Mouse (Mus musculus): ENCODE measurements around the gene Gm45717. TPM values are rescaled to one million over a fixed set of nuclear protein-coding genes. Genes with fewer than 3 reads are reported as not detected.

Gm45717 gene
- polyA plus RNA-seq (2012; rRNA removed) (not detected in 2 replicates), polyA plus RNA-seq (2014; fragmentation: Nextera tagmentation; extraction: Ambion mirVana) (not detected in 2 replicates)

DNA sequence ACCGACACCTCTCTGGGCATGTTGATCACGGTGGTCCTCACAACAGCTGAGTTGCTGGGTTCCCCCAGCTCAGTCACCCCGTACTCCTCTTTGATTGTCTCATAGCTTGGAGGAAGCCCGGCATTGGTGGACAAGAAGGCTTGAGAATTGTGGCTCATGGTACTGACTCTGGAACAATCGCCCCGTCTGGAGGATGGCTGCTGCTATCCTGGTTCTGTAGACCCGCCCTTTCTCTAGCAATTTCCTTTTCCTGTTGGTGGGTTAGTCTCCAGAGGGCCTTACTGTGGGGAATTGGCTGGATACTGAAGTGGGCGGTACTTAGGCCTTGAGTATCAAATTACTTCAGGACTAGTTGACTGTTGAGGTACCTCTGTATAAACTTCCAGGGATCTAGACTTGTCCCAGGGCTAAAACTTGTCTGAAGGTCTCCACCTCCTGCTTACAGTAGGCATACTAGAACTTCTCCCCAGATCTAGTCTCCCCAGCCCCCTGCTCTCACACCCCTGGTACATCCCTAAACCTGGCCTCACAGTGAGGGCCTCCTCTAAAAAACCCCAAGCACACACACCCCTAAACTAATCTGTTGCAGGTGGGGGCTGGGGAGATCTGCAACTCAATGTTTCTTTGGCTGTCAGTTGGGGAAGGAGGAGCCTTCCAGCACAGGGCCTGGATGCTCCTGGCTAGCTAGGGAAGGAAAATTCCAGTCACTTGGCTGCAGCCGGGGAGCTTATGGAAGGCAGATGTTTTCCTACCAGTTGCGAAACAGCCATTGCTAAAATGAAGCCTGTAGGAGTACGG lies at the start of gene Gm45717, which contains the start of gene Ifitm2:
Gene Gm45717 (minus strand): TSS at position 180 of the 798 bp plus-strand sequence.
Gene Ifitm2 (minus strand): TSS at position 230 of the 798 bp plus-strand sequence.
- DNase-seq (ENCODE audit: low spot score), result peak; percentile 97
- peak within 1 kb of the TSS; percentile 97 for H3K27ac ChIP-seq (replicated peaks; ENCODE audit: low read depth, low read length)
- peak within 1 kb of the TSS; percentile 67 for H3K4me3 ChIP-seq (replicated peaks; ENCODE audit: low read length)
- 2% methylated on average over 11 of the region's 11 CpGs for WGBS
- peak; percentile 46; the same call in 1 of the 2 replicates for TF ChIP-seq POLR2A (IDR thresholded peaks at IDR 0.05; ENCODE audit: borderline replicate concordance, extremely low read depth, insufficient read depth, insufficient read length)
- H3K4me2 ChIP-seq (replicated peaks; ENCODE audit: low read depth, low read length, severe bottlenecking), result peak within 1 kb of the TSS; percentile 86
- H3K36me3 ChIP-seq (ENCODE audit: control insufficient read depth, insufficient read depth, low read length), result peaks cover 12% of the 10 kb centered on the region; the same call in 1 of the 2 replicates
- peak; percentile 90 for ATAC-seq (ENCODE audit: low FRiP score, low read depth)
- no peaks in the 10 kb centered on the region for H3K27me3 ChIP-seq (ENCODE audit: control insufficient read depth, insufficient read depth, low read length)
- no peaks in the 10 kb centered on the region for H3K9me3 ChIP-seq (ENCODE audit: control insufficient read depth, low read length)
- H3K9ac ChIP-seq (ENCODE audit: low read depth, low read length, severe bottlenecking), result peak within 1 kb of the TSS; percentile 72
- H3K4me1 ChIP-seq (ENCODE audit: control insufficient read depth, insufficient read depth, low read length), result peaks cover 50% of the 10 kb centered on the region

DNA sequence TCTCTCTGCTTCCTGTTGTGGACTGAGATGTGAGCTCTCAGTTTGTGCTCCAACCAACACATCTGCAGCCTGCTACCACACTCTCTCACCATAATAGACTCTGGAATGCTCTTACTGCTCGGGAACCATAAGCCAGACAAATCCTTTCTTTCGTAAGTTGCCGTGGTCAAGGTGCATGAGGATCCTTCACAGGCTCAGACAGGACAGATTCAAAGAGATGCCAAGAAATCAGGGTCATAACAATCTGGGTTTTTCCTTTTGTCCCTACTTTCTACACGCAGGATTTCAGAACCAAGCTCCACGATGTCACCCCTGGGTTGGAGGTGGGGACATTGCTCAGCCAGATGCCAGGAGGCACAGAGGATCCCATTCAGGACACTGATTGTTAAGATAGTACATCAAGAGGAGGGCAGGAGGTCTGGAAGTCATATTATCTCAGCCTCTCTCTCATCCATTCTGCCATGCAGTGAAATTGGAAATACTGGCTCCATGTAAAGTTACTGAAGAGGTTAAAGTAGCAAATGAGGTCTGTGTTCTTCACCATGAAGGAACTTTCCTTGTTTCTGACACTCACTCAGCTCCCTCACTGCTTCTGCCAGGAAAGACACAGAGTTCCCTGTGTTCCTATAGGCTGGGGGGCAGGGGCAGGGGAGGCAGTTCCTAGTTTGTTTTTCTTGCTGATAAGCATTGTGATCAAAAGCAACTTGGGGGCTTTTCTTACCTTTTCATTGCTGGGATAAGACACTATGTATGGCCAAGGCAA lies 47.7 kb upstream of the Gm45717 start:
- Histone ChIP-seq H3K36me3 (ENCODE audit: control insufficient read depth, insufficient read depth, low read length) (no peaks in the 10 kb centered on the region), H3K9me3 (ENCODE audit: control insufficient read depth, low read length) (no peaks in the 10 kb centered on the region), H3K9ac (ENCODE audit: low read depth, low read length, severe bottlenecking) (no peak overlapping the region), H3K4me2 (replicated peaks; ENCODE audit: low read depth, low read length, severe bottlenecking) (no peak overlapping the region), H3K27ac (replicated peaks; ENCODE audit: low read depth, low read length) (no peak overlapping the region), H3K27me3 (ENCODE audit: control insufficient read depth, insufficient read depth, low read length) (no peaks in the 10 kb centered on the region), H3K4me1 (ENCODE audit: control insufficient read depth, insufficient read depth, low read length) (peaks cover under 1% of the 10 kb centered on the region; the same call in 1 of the 2 replicates), H3K4me3 (replicated peaks; ENCODE audit: low read length) (no peak overlapping the region)
- ATAC-seq (ENCODE audit: low FRiP score, low read depth) (no peak), DNase-seq (ENCODE audit: low spot score) (no peak)
- no peak for TF ChIP-seq POLR2A (IDR thresholded peaks at IDR 0.05; ENCODE audit: borderline replicate concordance, extremely low read depth, insufficient read depth, insufficient read length)
- 82% methylated on average over 5 of the region's 5 CpGs for WGBS

- Histone ChIP-seq H3K36me3 (ENCODE audit: control insufficient read depth, insufficient read depth, low read length) (no peaks in the 10 kb centered on the region), H3K9ac (ENCODE audit: low read depth, low read length, severe bottlenecking) (no peak overlapping the region), H3K27me3 (ENCODE audit: control insufficient read depth, insufficient read depth, low read length) (no peaks in the 10 kb centered on the region), H3K4me2 (replicated peaks; ENCODE audit: low read depth, low read length, severe bottlenecking) (no peak overlapping the region), H3K4me1 (ENCODE audit: control insufficient read depth, insufficient read depth, low read length) (no peaks in the 10 kb centered on the region), H3K27ac (replicated peaks; ENCODE audit: low read depth, low read length) (no peak overlapping the region), H3K4me3 (replicated peaks; ENCODE audit: low read length) (no peak overlapping the region), H3K9me3 (ENCODE audit: control insufficient read depth, low read length) (no peaks in the 10 kb centered on the region)
- DNase-seq (ENCODE audit: low spot score) (no peak), ATAC-seq (ENCODE audit: low FRiP score, low read depth) (no peak)
- TF ChIP-seq POLR2A (IDR thresholded peaks at IDR 0.05; ENCODE audit: borderline replicate concordance, extremely low read depth, insufficient read depth, insufficient read length), result no peak
- WGBS, result 78% methylated on average over 15 of the region's 15 CpGs
These were observed 45.4 kb upstream of the Gm45717 start for GRCm38 (mm10) chr7:141000881-141001708.

DNA sequence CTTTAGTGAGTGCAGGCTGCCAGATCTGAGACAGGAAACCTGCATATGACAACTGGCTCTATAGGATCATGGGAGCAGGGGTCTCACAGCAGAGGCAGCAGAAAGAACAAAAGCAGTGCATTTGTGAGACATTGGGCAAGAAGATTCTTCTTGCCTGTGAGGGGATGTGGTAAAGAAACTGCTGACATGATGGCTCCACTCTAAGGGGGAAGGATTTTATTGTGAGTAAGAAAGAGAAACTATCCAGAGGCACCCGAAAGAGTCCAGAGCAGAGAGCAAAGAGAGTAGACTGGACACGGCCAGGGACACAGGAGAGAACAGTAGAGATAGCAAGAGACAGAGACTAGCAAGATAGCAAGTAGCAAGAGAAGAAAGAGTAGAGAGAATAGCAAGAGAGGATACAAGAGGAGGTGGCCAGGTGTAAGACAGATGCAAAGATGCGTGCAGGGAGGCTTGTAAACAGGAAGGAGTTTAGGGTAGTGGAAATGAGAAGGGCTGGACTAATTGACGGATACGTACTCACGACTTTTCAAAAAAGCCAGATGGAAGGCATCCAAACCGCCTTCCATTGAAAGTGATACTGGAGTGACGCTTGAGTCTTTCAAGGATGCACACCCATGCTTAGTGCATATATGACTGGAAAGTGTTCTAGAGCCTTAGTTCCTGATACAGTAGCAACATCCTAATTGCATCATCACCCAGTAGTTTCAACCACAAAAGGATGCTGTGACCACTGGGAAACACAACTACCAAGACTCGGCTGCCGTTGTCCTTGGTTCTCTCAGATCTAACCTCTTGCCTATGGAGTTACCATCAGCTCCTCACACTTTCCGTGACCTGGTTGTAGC lies 43.3 kb upstream of the Gm45717 start:
- Histone ChIP-seq H3K4me3 (replicated peaks; ENCODE audit: low read length) (no peak overlapping the region), H3K27ac (replicated peaks; ENCODE audit: low read depth, low read length) (no peak overlapping the region), H3K9ac (ENCODE audit: low read depth, low read length, severe bottlenecking) (no peak overlapping the region), H3K4me1 (ENCODE audit: control insufficient read depth, insufficient read depth, low read length) (no peaks in the 10 kb centered on the region), H3K4me2 (replicated peaks; ENCODE audit: low read depth, low read length, severe bottlenecking) (no peak overlapping the region), H3K27me3 (ENCODE audit: control insufficient read depth, insufficient read depth, low read length) (no peaks in the 10 kb centered on the region), H3K36me3 (ENCODE audit: control insufficient read depth, insufficient read depth, low read length) (no peaks in the 10 kb centered on the region), H3K9me3 (ENCODE audit: control insufficient read depth, low read length) (no peaks in the 10 kb centered on the region)
- DNase-seq (ENCODE audit: low spot score) (no peak), ATAC-seq (ENCODE audit: low FRiP score, low read depth) (no peak)
- 82% methylated on average over 11 of the region's 11 CpGs for WGBS
- TF ChIP-seq POLR2A (IDR thresholded peaks at IDR 0.05; ENCODE audit: borderline replicate concordance, extremely low read depth, insufficient read depth, insufficient read length), result no peak
